Mouse (Mus musculus) midbrain, embryonic 11.5 days (tissue): ENCODE measurements at regions not wholly inside any gene's neighbourhood (a gene's known extent, or its start where the extent isn't known, plus 50 kb on each side); places are given as distances from the start of the nearest gene placed in this dataset.
A peak's percentile ranks its signal among the peaks of the same experiment; 100 is the strongest.

ENCODE experiments used
- ATAC-seq: fragments of 200-750 bp; cut with Nextera tagmentation; 2 replicates; pipeline ENCODE4 v1.8.0; 2017; ENCODE audit warnings: moderate TSS enrichment, moderate library complexity; ENCODE audit not compliant: low FRiP score
- DNase-seq: peaks from one replicate; pipeline ENCODE4 v3.0.0; 2015; ENCODE audit warnings: low spot score; ENCODE audit errors: missing footprints
- H3K27ac ChIP-seq: fragments of 300-500 bp; sonication (generic); 2 replicates; pipeline ENCODE4 v1.5.1; 2014; ENCODE audit warnings: low read depth, low read length
- H3K27me3 ChIP-seq: fragments of 300-500 bp; sonication (generic); 2 replicates; pipeline ENCODE4 v1.6.1; 2014; ENCODE audit warnings: mild to moderate bottlenecking, low read length, moderate library complexity, mixed read lengths; ENCODE audit not compliant: control insufficient read depth, insufficient read depth
- H3K36me3 ChIP-seq: fragments of 300-500 bp; sonication (generic); 2 replicates; pipeline ENCODE4 v1.6.1; 2014; ENCODE audit warnings: mild to moderate bottlenecking, low read length, moderate library complexity, mixed read lengths; ENCODE audit not compliant: control insufficient read depth, insufficient read depth
- H3K4me1 ChIP-seq: fragments of 300-500 bp; sonication (generic); 2 replicates; pipeline ENCODE4 v1.6.1; 2014; ENCODE audit warnings: low read length; ENCODE audit not compliant: control insufficient read depth, insufficient read depth
- H3K4me2 ChIP-seq: fragments of 300-500 bp; sonication (generic); 2 replicates; pipeline ENCODE4 v1.6.1; 2014; ENCODE audit warnings: mild to moderate bottlenecking, moderate library complexity
- H3K4me3 ChIP-seq: fragments of 300-500 bp; sonication (generic); 2 replicates; pipeline ENCODE4 v1.5.1; 2014; ENCODE audit warnings: low read depth, low read length
- H3K9ac ChIP-seq: fragments of 300-500 bp; sonication (generic); 2 replicates; pipeline ENCODE4 v1.6.1; 2014; ENCODE audit warnings: low read length
- H3K9me3 ChIP-seq: fragments of 300-500 bp; sonication (generic); 2 replicates; pipeline ENCODE4 v1.6.1; 2016; ENCODE audit warnings: low read length; ENCODE audit not compliant: control insufficient read depth
- WGBS: fragments of 180-500 bp; shearing (Covaris S2); extraction: QIAGEN DNeasy Blood & Tissue Kit; methylation state at CpG from one replicate; pipeline ENCODE4 v1.1.7; 2014; 5-methylcytosine and 5-hydroxymethylcytosine counted together

DNA sequence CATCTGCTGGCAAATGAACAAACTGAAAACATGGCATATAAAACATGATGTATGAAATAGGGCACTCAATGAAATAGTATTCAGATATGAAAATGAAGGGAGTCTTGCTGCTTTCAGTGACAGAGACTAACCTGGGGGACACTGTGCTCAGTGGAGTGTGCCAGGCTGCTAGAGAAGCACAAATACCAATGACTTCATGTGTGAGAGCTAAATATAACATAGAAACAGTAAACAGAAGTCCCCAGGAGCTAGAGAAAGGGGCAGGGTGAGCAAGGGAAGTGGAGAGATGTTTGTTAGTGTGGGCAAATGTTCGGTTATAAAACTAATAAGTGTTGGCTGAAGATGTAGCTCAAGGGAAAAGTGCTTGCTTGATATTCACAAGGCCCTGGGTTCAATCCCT lies 293.2 kb upstream of the Jmjd1c start:
- no peak overlapping the region for H3K4me3 ChIP-seq
- H3K9ac ChIP-seq = no peak overlapping the region
- H3K36me3 ChIP-seq = no peaks in the 10 kb centered on the region
- H3K27ac ChIP-seq = no peak overlapping the region
- DNase-seq (no peak), ATAC-seq (no peak)
- no peaks in the 10 kb centered on the region for H3K4me1 ChIP-seq
- H3K27me3 ChIP-seq = no peaks in the 10 kb centered on the region
- H3K4me2 ChIP-seq = no peak overlapping the region
- 89% methylated on average over 1 of the region's 1 CpGs for WGBS
- no peaks in the 10 kb centered on the region for H3K9me3 ChIP-seq

DNA sequence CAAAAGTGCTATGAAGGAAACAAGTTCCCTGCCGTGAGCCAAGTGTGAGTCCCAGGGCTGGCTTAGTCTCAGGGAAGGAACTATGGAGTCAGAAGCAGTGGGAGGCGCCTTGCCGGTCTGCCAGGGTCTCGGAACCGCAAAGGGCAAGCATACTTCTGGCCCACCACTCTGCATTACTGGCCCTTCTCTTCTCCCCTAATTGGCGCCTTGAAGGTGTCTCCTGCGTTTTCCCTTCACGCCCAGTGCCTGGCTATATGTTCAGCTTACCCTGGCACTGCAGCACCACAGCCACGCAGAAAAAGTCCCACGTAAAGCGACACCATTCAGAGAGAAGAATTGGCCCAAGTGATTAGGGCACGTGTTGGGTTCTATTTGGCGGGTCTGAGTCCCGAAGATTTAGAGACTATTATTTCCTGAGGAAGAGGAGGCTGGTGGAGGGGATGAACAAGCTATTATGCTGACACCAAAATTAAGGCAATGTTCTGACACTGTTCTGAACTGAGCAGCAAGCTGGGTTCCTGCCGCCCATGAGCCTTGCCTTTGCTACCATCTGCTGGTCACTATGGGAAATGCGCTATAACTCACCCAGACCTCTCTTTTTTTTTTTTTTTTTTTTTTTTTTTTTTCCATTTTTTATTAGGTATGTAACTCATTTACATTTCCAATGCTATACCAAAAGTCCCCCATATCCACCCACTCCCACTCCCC lies 288.5 kb upstream of the Jmjd1c start:
- ATAC-seq = peak; percentile 73; the same call in 1 of the 2 replicates
- H3K9ac ChIP-seq = 0 out of 2 replicates have a peak overlapping the region, but pooled peaks have one; percentile 2
- no peaks in the 10 kb centered on the region for H3K27me3 ChIP-seq
- H3K9me3 ChIP-seq = no peaks in the 10 kb centered on the region
- H3K27ac ChIP-seq = no peak overlapping the region
- H3K4me1 ChIP-seq = no peaks in the 10 kb centered on the region
- peak; percentile 92 for DNase-seq
- no peak overlapping the region for H3K4me2 ChIP-seq
- H3K36me3 ChIP-seq = no peaks in the 10 kb centered on the region
- H3K4me3 ChIP-seq = no peak overlapping the region
- WGBS = 46% methylated on average over 16 of the region's 16 CpGs

DNA sequence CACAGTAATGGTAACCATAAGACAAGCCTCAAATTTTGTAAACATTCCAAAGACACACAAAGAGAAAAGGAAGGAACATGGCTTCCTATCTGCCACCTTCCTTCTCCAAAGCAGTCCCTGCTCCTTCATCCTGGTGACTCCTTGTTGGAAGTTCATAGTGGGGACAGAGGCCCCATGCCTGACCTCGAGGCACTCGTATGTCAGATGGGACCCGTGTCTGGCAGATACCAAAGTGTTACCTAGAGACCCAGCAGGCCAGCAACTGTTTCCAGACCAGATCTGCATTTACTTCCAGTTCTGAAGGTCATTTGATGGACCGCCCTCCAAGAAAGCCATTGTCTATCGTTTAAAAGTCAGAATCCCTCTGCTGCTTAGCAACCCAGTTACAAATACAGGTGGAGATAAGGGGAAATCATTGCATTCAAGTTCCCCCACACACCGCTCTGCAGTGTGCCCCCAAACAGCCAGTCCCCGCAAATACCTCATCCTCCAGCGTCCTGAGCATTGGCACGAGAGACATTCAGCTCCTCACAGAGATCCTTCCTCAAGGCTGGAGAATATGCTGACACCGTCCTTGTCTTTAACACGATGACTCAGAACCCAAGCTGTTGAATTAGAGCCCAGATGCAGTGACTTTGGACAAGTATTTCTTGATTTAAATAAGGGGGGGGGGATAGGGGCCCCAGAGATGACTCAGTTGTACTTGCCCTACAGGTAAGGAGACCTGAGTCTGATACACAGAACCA lies 283.2 kb upstream of the Jmjd1c start:
- H3K4me1 ChIP-seq = no peaks in the 10 kb centered on the region
- no peak for ATAC-seq
- no peaks in the 10 kb centered on the region for H3K9me3 ChIP-seq
- H3K4me2 ChIP-seq = no peak overlapping the region
- H3K9ac ChIP-seq = no peak overlapping the region
- no peak overlapping the region for H3K4me3 ChIP-seq
- no peaks in the 10 kb centered on the region for H3K36me3 ChIP-seq
- WGBS = 92% methylated on average over 11 of the region's 11 CpGs
- H3K27me3 ChIP-seq = no peaks in the 10 kb centered on the region
- DNase-seq = peak; percentile 68
- no peak overlapping the region for H3K27ac ChIP-seq

DNA sequence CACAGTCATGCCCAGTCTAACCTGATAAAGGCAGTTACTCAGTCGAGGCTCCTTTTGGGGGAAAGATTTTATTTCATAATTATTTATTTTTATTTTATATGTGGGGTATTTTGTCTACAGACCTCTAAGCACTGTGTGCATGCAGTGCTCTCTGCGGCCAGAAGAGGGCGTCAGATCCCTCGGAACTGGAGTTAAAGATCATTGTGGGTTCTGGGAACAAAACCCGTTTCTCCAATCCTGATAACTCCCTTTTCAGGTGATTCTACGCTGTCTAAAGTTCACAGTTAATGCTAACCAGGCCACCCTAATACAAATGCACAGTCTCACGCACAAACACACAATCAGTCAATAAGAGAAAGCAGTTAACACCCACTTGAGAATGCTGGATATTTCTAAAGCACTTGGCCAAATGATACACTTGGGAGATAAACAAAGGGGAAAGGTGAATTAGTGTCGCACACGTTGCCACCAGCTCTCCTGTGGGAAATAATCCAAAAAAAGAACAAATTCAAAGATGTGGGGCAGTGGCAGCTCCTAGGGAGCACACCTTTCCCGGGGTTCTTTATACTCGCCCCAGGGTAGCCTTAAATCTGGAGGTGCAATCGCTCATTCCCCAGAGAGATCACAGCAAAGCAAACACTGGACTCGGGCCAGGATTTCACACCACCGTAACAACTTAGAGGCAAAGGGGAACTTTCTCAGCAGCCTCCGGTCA lies 281.9 kb upstream of the Jmjd1c start:
- H3K36me3 ChIP-seq = no peaks in the 10 kb centered on the region
- no peak overlapping the region for H3K27ac ChIP-seq
- whole genome bisulfite sequencing = 17% methylated on average over 15 of the region's 15 CpGs

DNA sequence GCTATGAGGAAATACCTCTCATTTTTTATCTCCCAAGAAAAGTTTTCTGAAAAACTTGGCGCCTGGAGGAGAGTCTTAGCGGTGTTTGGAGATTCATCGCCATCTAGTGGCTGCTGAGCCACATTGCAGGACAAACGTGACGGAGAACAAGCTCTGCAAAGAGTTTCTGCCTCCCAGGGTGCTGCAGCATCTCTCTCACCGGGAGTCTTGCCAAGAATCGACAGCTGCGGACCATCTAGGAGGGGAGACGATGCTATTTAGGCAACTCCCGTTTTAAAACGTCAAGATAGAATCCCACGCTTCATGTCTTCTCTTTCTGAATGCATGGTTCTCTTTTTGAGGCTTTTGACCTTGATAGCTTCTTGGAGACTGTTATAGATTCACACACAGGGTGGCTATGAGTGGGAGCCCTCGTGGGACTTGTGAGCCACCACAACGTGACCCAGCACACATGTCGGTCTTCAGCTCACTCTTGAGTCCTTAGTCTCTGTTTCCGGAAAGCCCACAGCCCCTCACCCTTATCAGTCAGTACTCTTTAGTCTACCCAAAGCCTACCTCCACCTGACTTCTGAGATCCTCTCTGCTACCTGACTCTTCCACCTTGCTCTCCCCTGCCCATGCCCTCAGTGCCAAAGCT lies 281.2 kb upstream of the Jmjd1c start:
- DNase-seq (peak; percentile 95), ATAC-seq (peak; percentile 65)
- no peak overlapping the region for H3K4me3 ChIP-seq
- H3K9ac ChIP-seq = no peak overlapping the region; the same call in 1 of the 2 replicates
- no peak overlapping the region for H3K27ac ChIP-seq
- no peaks in the 10 kb centered on the region for H3K4me1 ChIP-seq
- no peaks in the 10 kb centered on the region for H3K9me3 ChIP-seq
- H3K4me2 ChIP-seq = peak overlapping the region; percentile 26; the same call in 1 of the 2 replicates
- 14% methylated on average over 16 of the region's 16 CpGs for WGBS
- no peaks in the 10 kb centered on the region for H3K36me3 ChIP-seq
- H3K27me3 ChIP-seq = no peaks in the 10 kb centered on the region

More for the DNA sequence above, 281.9 kb upstream of the Jmjd1c start:
- no peaks in the 10 kb centered on the region for H3K4me1 ChIP-seq
- DNase-seq = peak; percentile 85
- H3K4me2 ChIP-seq = peak overlapping the region; percentile 26; the same call in 1 of the 2 replicates
- no peak overlapping the region; the same call in 1 of the 2 replicates for H3K9ac ChIP-seq
- H3K9me3 ChIP-seq = no peaks in the 10 kb centered on the region
- H3K27me3 ChIP-seq = no peaks in the 10 kb centered on the region
- no peak overlapping the region for H3K4me3 ChIP-seq
- ATAC-seq = peak; percentile 54

DNA sequence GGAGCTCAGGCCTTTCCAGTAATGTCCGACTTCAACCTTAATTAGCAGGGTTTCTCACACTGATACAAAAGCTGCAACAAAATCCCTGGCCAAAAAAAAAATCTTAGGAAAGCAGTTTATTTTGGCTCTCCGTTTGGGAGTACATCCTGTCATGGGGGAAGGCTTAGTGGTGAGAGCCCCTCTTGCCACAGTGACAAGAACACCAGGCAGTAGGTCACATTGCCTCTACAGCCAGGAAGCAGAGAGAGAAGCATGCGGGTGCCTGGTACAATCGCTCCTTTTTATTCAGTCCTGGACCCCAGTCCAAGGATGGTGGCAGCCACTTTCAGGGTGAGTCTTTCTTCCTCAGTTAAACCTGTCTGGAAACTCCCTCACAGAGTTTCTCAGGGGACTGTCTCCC lies 280.0 kb upstream of the Jmjd1c start:
- no peaks in the 10 kb centered on the region for H3K36me3 ChIP-seq
- no peaks in the 10 kb centered on the region for H3K27me3 ChIP-seq
- H3K9ac ChIP-seq = no peak overlapping the region
- H3K4me2 ChIP-seq = no peak overlapping the region
- ATAC-seq = no peak
- WGBS = 89% methylated on average over 4 of the region's 4 CpGs
- DNase-seq = no peak
- H3K9me3 ChIP-seq = no peaks in the 10 kb centered on the region
- H3K4me3 ChIP-seq = no peak overlapping the region
- no peaks in the 10 kb centered on the region for H3K4me1 ChIP-seq
- no peak overlapping the region for H3K27ac ChIP-seq

GRCm38 (mm10) chr10:66816776-66817175 lies 279.1 kb upstream of the Jmjd1c start:
- Histone ChIP-seq H3K9ac (no peak overlapping the region), H3K36me3 (no peaks in the 10 kb centered on the region), H3K4me3 (no peak overlapping the region), H3K9me3 (no peaks in the 10 kb centered on the region), H3K27ac (no peak overlapping the region), H3K4me1 (no peaks in the 10 kb centered on the region), H3K27me3 (no peaks in the 10 kb centered on the region), H3K4me2 (no peak overlapping the region)
- 88% methylated on average over 13 of the region's 13 CpGs for WGBS
- ATAC-seq = no peak
- DNase-seq = no peak

DNA sequence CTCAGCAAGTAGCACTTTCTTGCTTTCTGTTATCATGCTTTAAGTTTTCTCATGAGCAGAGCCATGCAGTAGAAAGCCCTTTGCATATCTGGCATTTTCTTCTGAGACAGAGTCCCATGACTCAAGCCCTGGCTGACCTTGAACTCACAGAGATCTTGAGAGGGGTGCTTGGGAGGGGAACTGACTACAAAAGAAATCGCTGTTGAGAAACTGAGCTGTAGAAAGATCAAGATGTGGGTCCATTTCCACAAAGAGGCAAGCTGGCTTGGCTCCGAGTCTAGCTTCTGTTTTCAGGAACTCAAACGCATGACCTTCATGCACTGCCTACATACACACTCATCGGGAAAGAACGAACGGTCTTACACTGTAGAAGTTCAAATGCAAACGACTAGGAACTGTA lies 278.0 kb upstream of the Jmjd1c start:
- Histone ChIP-seq H3K4me1 (no peaks in the 10 kb centered on the region), H3K27me3 (no peaks in the 10 kb centered on the region), H3K36me3 (no peaks in the 10 kb centered on the region), H3K27ac (no peak overlapping the region), H3K9ac (no peak overlapping the region), H3K9me3 (no peaks in the 10 kb centered on the region), H3K4me2 (no peak overlapping the region), H3K4me3 (no peak overlapping the region)
- DNase-seq = no peak
- ATAC-seq = no peak
- WGBS = 91% methylated on average over 7 of the region's 7 CpGs
